Mouse (Mus musculus): ENCODE results near the gene Pdzd2. TPM values are rescaled to one million over a fixed set of nuclear protein-coding genes. Genes with fewer than 3 reads are reported as not detected.

Pdzd2 gene
- polyA plus RNA-seq, 1 experiment, result 2.4 TPM

DNA sequence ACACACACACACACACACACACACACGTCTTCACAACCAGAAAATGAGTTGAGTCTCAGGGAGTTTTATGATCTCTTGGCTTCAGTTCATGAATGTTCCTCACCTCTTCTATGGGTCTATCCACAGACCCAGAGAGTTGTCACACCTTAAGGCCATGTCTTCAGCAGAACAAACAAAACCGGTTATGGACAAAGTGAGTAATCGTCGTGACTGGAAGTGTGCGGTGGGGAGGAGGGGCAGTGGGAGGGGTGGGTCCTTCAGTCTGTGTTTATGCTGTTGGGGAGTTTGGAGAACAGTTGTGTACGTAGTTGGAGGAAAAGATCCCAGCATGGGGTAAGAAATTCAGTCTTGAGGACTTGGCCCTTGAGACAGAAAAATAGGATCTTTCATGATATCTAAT lies 342.7 kb downstream of the Pdzd2 start:
- Histone ChIP-seq H3K27ac (ENCODE audit: insufficient read depth, low read depth, low read length) (no peak overlapping the region), H3K36me3 (ENCODE audit: control insufficient read depth, insufficient read depth, low read length) (no peaks in the 10 kb centered on the region), H3K4me1 (ENCODE audit: control insufficient read depth, insufficient read depth, insufficient read length, low read length) (no peaks in the 10 kb centered on the region), H3K27me3 (ENCODE audit: control insufficient read depth, insufficient read depth, low read length) (no peaks in the 10 kb centered on the region), H3K4me3 (ENCODE audit: low read depth, low read length) (no peak overlapping the region)
- TF ChIP-seq CTCF (IDR thresholded peaks at IDR 0.05; ENCODE audit: extremely low read depth, insufficient read length, insufficient replicate concordance, low read depth, low read length), result no peak
- no peak for TF ChIP-seq POLR2A (IDR thresholded peaks at IDR 0.05; ENCODE audit: low read depth, low read length)
- 30% methylated on average over 6 of the region's 6 CpGs for whole genome bisulfite sequencing

GRCm38 (mm10) chr15:12394758-12395157 lies 345.0 kb downstream of the Pdzd2 start:
- 92% methylated on average over 10 of the region's 10 CpGs for WGBS
- Histone ChIP-seq H3K4me1 (ENCODE audit: control insufficient read depth, insufficient read depth, insufficient read length, low read length) (no peaks in the 10 kb centered on the region), H3K4me3 (ENCODE audit: low read depth, low read length) (no peak overlapping the region), H3K36me3 (ENCODE audit: control insufficient read depth, insufficient read depth, low read length) (no peaks in the 10 kb centered on the region), H3K27me3 (ENCODE audit: control insufficient read depth, insufficient read depth, low read length) (no peaks in the 10 kb centered on the region), H3K27ac (ENCODE audit: insufficient read depth, low read depth, low read length) (no peak overlapping the region)
- TF ChIP-seq CTCF (IDR thresholded peaks at IDR 0.05; ENCODE audit: extremely low read depth, insufficient read length, insufficient replicate concordance, low read depth, low read length), result no peak
- TF ChIP-seq POLR2A (IDR thresholded peaks at IDR 0.05; ENCODE audit: low read depth, low read length), result no peak

- Histone ChIP-seq H3K27me3 (ENCODE audit: control insufficient read depth, insufficient read depth, low read length) (no peaks in the 10 kb centered on the region), H3K36me3 (ENCODE audit: control insufficient read depth, insufficient read depth, low read length) (no peaks in the 10 kb centered on the region), H3K4me3 (ENCODE audit: low read depth, low read length) (no peak overlapping the region), H3K27ac (ENCODE audit: insufficient read depth, low read depth, low read length) (no peak overlapping the region), H3K4me1 (ENCODE audit: control insufficient read depth, insufficient read depth, insufficient read length, low read length) (no peaks in the 10 kb centered on the region)
- TF ChIP-seq CTCF (IDR thresholded peaks at IDR 0.05; ENCODE audit: extremely low read depth, insufficient read length, insufficient replicate concordance, low read depth, low read length) (no peak), POLR2A (IDR thresholded peaks at IDR 0.05; ENCODE audit: low read depth, low read length) (no peak)
- 88% methylated on average over 15 of the region's 15 CpGs for WGBS
Observed at GRCm38 (mm10) chr15:12388726-12389489, 350.8 kb downstream of the Pdzd2 start.

GRCm38 (mm10) chr15:12384679-12385078 lies 355.0 kb downstream of the Pdzd2 start:
- H3K4me1 ChIP-seq (ENCODE audit: control insufficient read depth, insufficient read depth, insufficient read length, low read length), result no peaks in the 10 kb centered on the region
- H3K27ac ChIP-seq (ENCODE audit: insufficient read depth, low read depth, low read length), result no peak overlapping the region
- TF ChIP-seq CTCF (IDR thresholded peaks at IDR 0.05; ENCODE audit: extremely low read depth, insufficient read length, insufficient replicate concordance, low read depth, low read length) (no peak), POLR2A (IDR thresholded peaks at IDR 0.05; ENCODE audit: low read depth, low read length) (no peak)
- no peak overlapping the region for H3K4me3 ChIP-seq (ENCODE audit: low read depth, low read length)
- 78% methylated on average over 13 of the region's 13 CpGs for WGBS
- no peaks in the 10 kb centered on the region for H3K27me3 ChIP-seq (ENCODE audit: control insufficient read depth, insufficient read depth, low read length)
- no peaks in the 10 kb centered on the region for H3K36me3 ChIP-seq (ENCODE audit: control insufficient read depth, insufficient read depth, low read length)

GRCm38 (mm10) chr15:12380548-12380947 lies 359.2 kb downstream of the Pdzd2 start:
- Histone ChIP-seq H3K4me1 (ENCODE audit: control insufficient read depth, insufficient read depth, insufficient read length, low read length) (no peaks in the 10 kb centered on the region), H3K27ac (ENCODE audit: insufficient read depth, low read depth, low read length) (no peak overlapping the region), H3K36me3 (ENCODE audit: control insufficient read depth, insufficient read depth, low read length) (no peaks in the 10 kb centered on the region), H3K27me3 (ENCODE audit: control insufficient read depth, insufficient read depth, low read length) (no peaks in the 10 kb centered on the region), H3K4me3 (ENCODE audit: low read depth, low read length) (no peak overlapping the region)
- WGBS, result 39% methylated on average over 5 of the region's 5 CpGs
- peak; percentile 73; the same call in 1 of the 2 replicates for TF ChIP-seq CTCF (IDR thresholded peaks at IDR 0.05; ENCODE audit: extremely low read depth, insufficient read length, insufficient replicate concordance, low read depth, low read length)
- no peak for TF ChIP-seq POLR2A (IDR thresholded peaks at IDR 0.05; ENCODE audit: low read depth, low read length)

DNA sequence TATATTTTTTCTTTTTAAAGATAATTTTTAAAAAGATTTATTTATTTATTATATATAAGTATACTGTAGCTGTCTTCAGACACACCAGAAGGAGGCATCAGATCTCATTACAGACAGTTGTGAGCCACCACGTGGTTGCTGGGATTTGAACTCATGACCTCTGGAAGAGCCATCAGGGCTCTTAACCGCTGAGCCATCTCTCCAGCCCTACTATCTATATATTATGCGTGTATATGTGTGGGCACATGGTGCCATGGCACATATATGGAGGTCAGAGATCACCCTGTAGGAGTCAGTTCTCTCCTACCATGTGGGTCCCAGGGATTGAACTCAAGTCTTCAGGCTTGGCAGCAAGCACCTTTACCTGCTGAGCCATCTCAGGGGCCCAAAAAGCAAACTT lies 359.7 kb downstream of the Pdzd2 start:
- H3K4me3 ChIP-seq (ENCODE audit: low read depth, low read length), result no peak overlapping the region
- no peak for TF ChIP-seq CTCF (IDR thresholded peaks at IDR 0.05; ENCODE audit: extremely low read depth, insufficient read length, insufficient replicate concordance, low read depth, low read length)
- no peak for TF ChIP-seq POLR2A (IDR thresholded peaks at IDR 0.05; ENCODE audit: low read depth, low read length)
- 96% methylated on average over 3 of the region's 3 CpGs for WGBS

GRCm38 (mm10) chr15:12377800-12378199 lies 361.9 kb downstream of the Pdzd2 start:
- Histone ChIP-seq H3K27me3 (ENCODE audit: control insufficient read depth, insufficient read depth, low read length) (no peaks in the 10 kb centered on the region), H3K4me3 (ENCODE audit: low read depth, low read length) (no peak overlapping the region), H3K36me3 (ENCODE audit: control insufficient read depth, insufficient read depth, low read length) (no peaks in the 10 kb centered on the region), H3K4me1 (ENCODE audit: control insufficient read depth, insufficient read depth, insufficient read length, low read length) (peaks cover 6% of the 10 kb centered on the region; the same call in 1 of the 2 replicates), H3K27ac (ENCODE audit: insufficient read depth, low read depth, low read length) (no peak overlapping the region)
- TF ChIP-seq POLR2A (IDR thresholded peaks at IDR 0.05; ENCODE audit: low read depth, low read length) (no peak), CTCF (IDR thresholded peaks at IDR 0.05; ENCODE audit: extremely low read depth, insufficient read length, insufficient replicate concordance, low read depth, low read length) (no peak)
- WGBS, result 78% methylated on average over 10 of the region's 10 CpGs

More for the DNA sequence above, 359.7 kb downstream of the Pdzd2 start:
- Histone ChIP-seq H3K36me3 (ENCODE audit: control insufficient read depth, insufficient read depth, low read length) (no peaks in the 10 kb centered on the region), H3K4me1 (ENCODE audit: control insufficient read depth, insufficient read depth, insufficient read length, low read length) (peaks cover 4% of the 10 kb centered on the region; the same call in 1 of the 2 replicates), H3K27ac (ENCODE audit: insufficient read depth, low read depth, low read length) (no peak overlapping the region), H3K27me3 (ENCODE audit: control insufficient read depth, insufficient read depth, low read length) (no peaks in the 10 kb centered on the region)
